In the genomic region with DNA sequence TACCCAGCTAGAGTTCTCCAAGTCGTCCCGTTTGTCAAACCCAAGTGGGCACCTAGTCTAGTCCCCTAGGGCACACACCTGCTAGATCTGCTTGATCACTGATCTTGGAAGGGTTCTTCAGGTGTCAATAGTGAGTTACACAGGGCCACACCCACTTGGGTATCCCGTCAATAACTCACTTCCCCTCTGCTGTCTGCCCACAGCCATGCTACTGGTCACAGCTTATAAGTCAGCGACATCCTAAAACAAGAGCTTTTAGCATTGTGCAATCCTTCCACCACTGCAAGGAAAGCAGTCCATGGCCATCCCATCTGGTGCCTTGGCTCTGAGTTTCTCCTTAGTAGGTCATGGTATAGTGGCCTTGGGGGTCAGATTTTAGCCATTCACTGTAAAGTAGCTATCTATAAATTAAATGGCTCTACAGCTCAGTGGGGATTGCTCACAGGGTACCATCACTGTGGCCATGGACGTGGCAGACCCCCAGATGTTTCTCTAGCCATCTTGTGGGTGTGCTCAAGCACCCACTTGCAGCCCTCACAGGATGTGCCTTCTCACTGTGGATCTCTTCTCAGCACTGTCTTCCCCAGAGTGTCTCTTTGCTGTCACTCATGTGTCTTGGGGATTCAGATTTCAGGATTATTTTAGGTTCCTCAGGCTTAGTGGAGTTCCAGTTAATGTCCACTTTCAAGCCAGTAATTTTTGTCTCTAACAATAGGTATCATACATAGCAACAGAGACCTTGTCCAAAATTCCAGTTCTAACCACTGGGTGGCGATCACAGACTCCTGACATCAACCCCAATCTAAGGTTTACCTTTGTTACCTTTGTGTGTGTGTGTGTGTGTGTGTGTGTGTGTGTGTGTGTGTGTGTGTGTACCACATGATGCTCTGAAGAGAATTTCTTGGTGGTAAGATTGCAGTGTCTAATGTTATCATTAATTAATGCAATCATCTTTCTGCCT, we compare ENCODE assay signal across 10 mouse cellular contexts. TPM values are rescaled to one million over a fixed set of nuclear protein-coding genes. Genes with fewer than 3 reads are reported as not detected.
DNase-seq lines count a peak whose midpoint lies in the region; ATAC-seq and TF ChIP-seq lines count a peak whose summit lies in the region.
"Had no signal": no experiment of that assay in that cellular context is flagged by ENCODE, and none has a peak within 500 bp of the region (broad histone marks: within the 10 kb centered on the region; RNA-seq: fewer than 3 reads in every experiment).

No protein-coding gene starts in this region.

- POLR2A ChIA-PET in Patski (lab: Charles Lee), result no interaction called here

- no peak overlapping the region for H3K4me2 ChIP-seq in liver, embryonic 11.5 days
- H3K4me2 ChIP-seq in hindbrain, embryonic 14.5 days (replicated peaks), result no peak overlapping the region
- H3K4me2 ChIP-seq: embryonic facial prominence, embryonic 12.5 days; limb, embryonic 13.5 days had no signal

- no peaks in the 10 kb centered on the region for H3K27me3 ChIP-seq in liver, embryonic 11.5 days (replicated peaks; ENCODE audit: control insufficient read depth, insufficient read depth, low read length)
- no peaks in the 10 kb centered on the region for H3K27me3 ChIP-seq in Patski
- peaks cover 11% of the 10 kb centered on the region; the same call in 1 of the 2 replicates for H3K27me3 ChIP-seq in hindbrain, embryonic 14.5 days (ENCODE audit: control insufficient read depth, insufficient read depth, low read length)
- H3K27me3 ChIP-seq: embryonic facial prominence, embryonic 12.5 days; limb, embryonic 13.5 days had no signal

- H3K4me1 ChIP-seq in liver, embryonic 11.5 days (replicated peaks; ENCODE audit: control insufficient read depth, insufficient read depth, low read length), result no peaks in the 10 kb centered on the region
- H3K4me1 ChIP-seq in hindbrain, embryonic 14.5 days (replicated peaks; ENCODE audit: control insufficient read depth, insufficient read depth, low read length), result no peaks in the 10 kb centered on the region

- CTCF ChIA-PET in Patski (lab: Charles Lee), result interaction anchor here (0.8 to 2.3 kb wide), 7 partner anchors 9 to 64 kb away, joined by 3 to 10 read pairs (median 5); no protein-coding TSS in a partner anchor

- no peak for ATAC-seq in liver, embryonic 11.5 days (replicated peaks; ENCODE audit: low FRiP score)
- no peak for ATAC-seq in Patski
- peak; percentile 69; the same call in 1 of the 2 replicates for ATAC-seq in hindbrain, embryonic 14.5 days (ENCODE audit: low FRiP score)

- H3K27ac ChIP-seq in liver, embryonic 11.5 days (ENCODE audit: low read depth, low read length), result no peak overlapping the region
- no peak overlapping the region for H3K27ac ChIP-seq in hindbrain, embryonic 14.5 days
- H3K27ac ChIP-seq: embryonic facial prominence, embryonic 12.5 days; limb, embryonic 13.5 days had no signal

- 48% methylated on average over 6 of the region's 6 CpGs for WGBS in liver, embryonic 11.5 days
- 62% methylated on average over 6 of the region's 6 CpGs for WGBS in hindbrain, embryonic 14.5 days

- no peaks in the 10 kb centered on the region for H3K9me3 ChIP-seq in liver, embryonic 11.5 days (ENCODE audit: control insufficient read depth, low read length)
- H3K9me3 ChIP-seq in hindbrain, embryonic 14.5 days (ENCODE audit: control insufficient read depth, low read length), result no peaks in the 10 kb centered on the region
- H3K9me3 ChIP-seq: embryonic facial prominence, embryonic 12.5 days; limb, embryonic 13.5 days had no signal

- DNase-seq in liver, result peak; percentile 28
- no peak for DNase-seq in liver, embryonic 11.5 days (ENCODE audit: low spot score)
- DNase-seq in Patski (ENCODE audit: low read depth, low spot score), result no peak
- DNase-seq in cerebellum, postnatal 36 days, result peak; percentile 63 to 78
- DNase-seq in hindbrain, embryonic 14.5 days (ENCODE audit: low spot score), result peak; percentile 59
- DNase-seq in lung, postnatal 10 days, result peak; percentile 71
- DNase-seq in retina, postnatal 1 day, result peak; percentile 76
- no peak for DNase-seq in gastrocnemius, postnatal 25 days

- in situ Hi-C loops in Patski (cut with MboI; ENCODE audit: low pct_unique_long_range_greater_than_20kb), result no loop called here

- no peaks in the 10 kb centered on the region for H3K36me3 ChIP-seq in liver, embryonic 11.5 days (ENCODE audit: control insufficient read depth, insufficient read depth, low read length)
- H3K36me3 ChIP-seq in hindbrain, embryonic 14.5 days (replicated peaks; ENCODE audit: control insufficient read depth, insufficient read depth), result no peaks in the 10 kb centered on the region
- H3K36me3 ChIP-seq: embryonic facial prominence, embryonic 12.5 days; limb, embryonic 13.5 days had no signal

- no peak overlapping the region for H3K4me3 ChIP-seq in liver, embryonic 11.5 days (ENCODE audit: low read depth, low read length)
- H3K4me3 ChIP-seq in hindbrain, embryonic 14.5 days (replicated peaks; ENCODE audit: low read length), result no peak overlapping the region
- H3K4me3 ChIP-seq: embryonic facial prominence, embryonic 12.5 days; limb, embryonic 13.5 days had no signal

- H3K9ac ChIP-seq in liver, embryonic 11.5 days (ENCODE audit: low read depth, low read length), result no peak overlapping the region
- no peak overlapping the region for H3K9ac ChIP-seq in hindbrain, embryonic 14.5 days
- H3K9ac ChIP-seq: embryonic facial prominence, embryonic 12.5 days; limb, embryonic 13.5 days had no signal

- TF ChIP-seq CTCF in Patski (IDR thresholded peaks at IDR 0.05), result peak; percentile 68

RNA-seq across cellular contexts. Expression of gene Fgd3, which starts 6.4 kb away (rescaled TPM):
- polyA plus RNA-seq in liver, embryonic 11.5 days (2014; fragmentation: Nextera tagmentation; extraction: Ambion mirVana), result 0.74 and 0.92 TPM in 2 replicates
- 79.4 TPM for polyA plus RNA-seq in Patski (2021)
- polyA plus RNA-seq in hindbrain, embryonic 14.5 days (2014; fragmentation: Nextera tagmentation; extraction: Ambion mirVana), result 1.5 and 2.2 TPM in 2 replicates
- total RNA-seq in gastrocnemius, postnatal 25 days (2021), result under 1 TPM; 0.54 to 0.97 TPM

RNA-seq across cellular contexts. Expression of gene Bicd2, which starts 14.9 kb away (rescaled TPM):
- polyA plus RNA-seq in liver, embryonic 11.5 days (2014; fragmentation: Nextera tagmentation; extraction: Ambion mirVana), result 22.6 TPM in 2 replicates
- polyA plus RNA-seq in Patski (2021), result 45.2 TPM
- 30.7 and 33.3 TPM in 2 replicates for polyA plus RNA-seq in hindbrain, embryonic 14.5 days (2014; fragmentation: Nextera tagmentation; extraction: Ambion mirVana)
- total RNA-seq in gastrocnemius, postnatal 25 days (2021), result 10 to 100 TPM; 19.9 to 23.1 TPM

Comparison
In these comparisons a context has a peak if more than half of its experiments do, and no peak if none do; other contexts are left out.
1. DNase-seq: peak in liver (single experiment), cerebellum, postnatal 36 days (2 of 2), hindbrain, embryonic 14.5 days (single experiment), lung, postnatal 10 days (single experiment) and retina, postnatal 1 day (single experiment); none in liver, embryonic 11.5 days (single experiment), Patski (single experiment) and gastrocnemius, postnatal 25 days (single experiment).
2. RNA of gene Fgd3, which starts 6.4 kb away (polyA plus RNA-seq): 79.4 TPM in Patski (single experiment); 1.5 to 2.2 TPM in hindbrain, embryonic 14.5 days and 0.74 to 0.92 TPM in liver, embryonic 11.5 days; every median in the first group is over 10 times any median in the second.